Mouse (Mus musculus) kidney, adult 2 months (tissue): ENCODE measurements around the gene Gipc3. TPM values are rescaled to one million over a fixed set of nuclear protein-coding genes. Genes with fewer than 3 reads are reported as not detected.

Experiments
- DNase-seq: peaks from one replicate; pipeline ENCODE4 v3.0.0; 2021
- H3K27ac ChIP-seq: fragments of 200-500 bp; 2 replicates; pipeline ENCODE4 v1.5.1; 2012; ENCODE audit warnings: low read depth, low read length, control low read depth, inconsistent platforms; ENCODE audit not compliant: insufficient read depth
- H3K27me3 ChIP-seq: fragments of 200-500 bp; replicated peaks from 2 replicates; pipeline ENCODE4 v1.6.1; 2012; ENCODE audit warnings: mild to moderate bottlenecking, moderate library complexity, low read length, inconsistent platforms; ENCODE audit not compliant: control insufficient read depth, insufficient read depth
- H3K36me3 ChIP-seq: fragments of 200-500 bp; 2 replicates; pipeline ENCODE4 v1.6.1; 2012; ENCODE audit warnings: mild to moderate bottlenecking, moderate library complexity, low read length, inconsistent platforms; ENCODE audit not compliant: control insufficient read depth, insufficient read depth
- H3K4me1 ChIP-seq: fragments of 200-500 bp; 2 replicates; pipeline ENCODE4 v1.6.1; 2011; ENCODE audit warnings: low read length; ENCODE audit not compliant: control insufficient read depth, insufficient read depth
- H3K4me3 ChIP-seq: fragments of 200-500 bp; 2 replicates; pipeline ENCODE4 v1.5.1; 2011; ENCODE audit warnings: mild to moderate bottlenecking, low read depth, low read length, control low read depth; ENCODE audit not compliant: insufficient read depth
- CTCF ChIP-seq: fragments of 200-500 bp; conservative IDR thresholded peaks from 2 replicates; pipeline ENCODE4 v1.5.1; 2011; ENCODE audit warnings: low read depth, mild to moderate bottlenecking, control low read depth, low read length, moderate library complexity, mixed read lengths; ENCODE audit not compliant: insufficient read depth, insufficient read length
- POLR2A ChIP-seq: fragments of 200-500 bp; IDR thresholded peaks from one replicate; pipeline ENCODE4 v1.6.1; 2011; ENCODE audit warnings: low read depth, low read length, control low read depth
- WGBS: fragments of 180-500 bp; shearing (Covaris S2); methylation state at CpG from one replicate; pipeline ENCODE4 v1.1.7; 2018; 5-methylcytosine and 5-hydroxymethylcytosine counted together
- polyA plus RNA-seq: library from polyadenylated mRNA; depleted of rRNA; stranded (reverse); fragments of >200 nt; gene quantifications from 2 replicates; pipeline ENCODE4 v1.2.3, GENCODE M21; 2012

The Gipc3 gene
- polyA plus RNA-seq, 1 experiment: 1.5 TPM

- no peak for DNase-seq
Observed at GRCm38 (mm10) chr10:81379183-81379553, 36.1 kb upstream of the Gipc3 start.

DNA sequence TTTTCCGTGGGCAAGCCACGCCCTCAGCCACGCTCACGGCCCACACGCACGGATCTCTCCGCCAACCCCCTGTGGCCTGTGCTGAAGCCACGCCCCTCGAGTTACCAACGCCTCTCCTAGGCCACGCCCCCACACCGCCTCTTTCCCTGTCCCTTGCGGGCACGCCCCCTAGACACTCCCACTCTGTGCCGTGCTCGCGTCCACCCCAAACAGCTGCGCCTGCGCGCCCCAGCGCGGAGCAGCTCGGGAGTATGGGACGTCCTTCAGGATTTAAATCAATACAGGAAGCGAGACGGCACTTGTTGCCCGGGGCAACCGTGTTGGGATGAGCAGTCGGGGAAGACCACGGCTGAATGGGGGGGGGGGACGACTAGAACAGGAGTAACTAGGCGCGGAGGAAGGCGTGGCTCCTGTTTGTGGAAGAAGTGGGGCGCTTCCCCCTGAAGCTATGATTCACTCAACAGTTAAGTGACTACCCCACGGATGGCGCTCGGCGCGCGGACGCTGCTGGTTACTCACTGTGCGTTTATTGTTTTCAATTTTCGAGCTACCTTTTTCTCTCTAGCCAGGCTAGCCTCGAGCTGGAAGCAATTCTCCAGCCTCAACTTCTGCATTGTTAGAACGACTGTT lies 35.6 kb upstream of the Gipc3 start:
- Histone ChIP-seq H3K4me1 (peaks cover 16% of the 10 kb centered on the region; the same call in 1 of the 2 replicates), H3K4me3 (peak overlapping the region; percentile 49), H3K27ac (no peak overlapping the region; the same call in 1 of the 2 replicates), H3K27me3 (no peaks in the 10 kb centered on the region), H3K36me3 (no peaks in the 10 kb centered on the region)
- TF ChIP-seq CTCF: no peak
- peak; percentile 100 for DNase-seq
- under 1% methylated on average over 46 of the region's 46 CpGs for WGBS

More at GRCm38 (mm10) chr10:81379183-81379553, 36.1 kb upstream of the Gipc3 start:
- TF ChIP-seq CTCF (no peak), POLR2A (no peak)
- Histone ChIP-seq H3K4me3 (peak overlapping the region; percentile 49; the same call in 1 of the 2 replicates), H3K36me3 (no peaks in the 10 kb centered on the region), H3K27me3 (no peaks in the 10 kb centered on the region), H3K27ac (no peak overlapping the region), H3K4me1 (peaks cover 16% of the 10 kb centered on the region; the same call in 1 of the 2 replicates)
- WGBS: 57% methylated on average over 3 of the region's 3 CpGs

DNA sequence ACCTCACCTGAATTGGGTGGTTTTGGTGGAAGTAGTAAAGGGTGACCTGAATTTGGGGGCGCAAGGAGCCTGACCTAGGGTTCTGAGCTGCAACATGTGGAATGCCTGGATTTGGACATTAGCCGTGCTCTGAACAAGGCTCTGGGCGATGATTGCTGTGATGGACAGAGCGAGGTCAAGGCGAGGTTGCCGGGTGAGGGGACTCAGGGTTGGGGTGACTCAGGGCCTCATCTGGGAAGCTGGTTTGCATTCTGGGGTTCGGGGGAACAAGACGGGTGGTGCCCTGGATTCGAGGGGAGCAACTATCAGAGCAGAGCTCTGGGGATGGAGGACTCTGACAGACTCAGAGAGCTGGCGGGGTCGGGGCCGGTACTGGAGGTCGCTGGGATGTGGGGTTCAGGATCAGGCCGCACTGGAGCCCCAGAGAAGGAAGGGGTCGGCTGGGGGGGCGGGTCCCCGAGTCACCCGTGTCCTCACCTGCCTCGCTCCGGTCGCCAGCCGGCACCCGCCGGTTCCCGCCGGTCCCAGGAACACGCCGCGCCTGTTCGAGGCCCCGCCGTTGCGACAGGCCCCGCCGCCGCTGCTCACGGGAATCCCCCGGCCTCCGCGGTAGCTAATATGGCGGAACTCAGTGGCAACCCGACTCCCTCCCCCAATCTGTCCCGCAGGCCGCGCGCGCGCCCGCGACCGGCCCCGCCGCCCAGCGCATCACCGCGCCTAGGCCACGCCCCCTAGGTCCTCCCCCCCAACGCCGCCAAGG lies 34.9 kb upstream of the Gipc3 start, which contains the start of gene Fzr1:
Gene Fzr1, minus strand, starts transcription at position 724 of the 760 bp plus-strand sequence.
- no peaks in the 10 kb centered on the region for H3K36me3 ChIP-seq
- WGBS: 1% methylated on average over 51 of the region's 59 CpGs
- no peaks in the 10 kb centered on the region for H3K27me3 ChIP-seq
- TF ChIP-seq CTCF: no peak
- peak; percentile 25 for TF ChIP-seq POLR2A
- peaks cover 16% of the 10 kb centered on the region; the same call in 1 of the 2 replicates for H3K4me1 ChIP-seq
- peak within 1 kb of the TSS; percentile 26 for H3K27ac ChIP-seq
- peak within 1 kb of the TSS; percentile 79 for H3K4me3 ChIP-seq
- DNase-seq: no peak

DNA sequence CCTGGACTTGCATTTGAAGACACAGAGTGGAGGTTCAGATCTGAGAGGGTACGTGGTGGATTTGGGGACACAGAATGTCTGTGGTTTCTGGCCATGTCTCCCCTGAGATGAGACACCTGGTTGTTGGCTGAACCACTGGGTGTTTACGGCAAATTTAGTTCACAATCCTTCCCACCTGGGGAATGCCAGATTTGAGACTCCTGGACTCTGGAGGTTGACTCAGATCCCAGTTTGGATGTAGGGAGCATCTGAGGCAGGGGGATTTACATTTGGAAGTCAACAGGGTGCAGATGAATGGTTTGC lies 34.2 kb upstream of the Gipc3 start:
- Histone ChIP-seq H3K27ac (no peak overlapping the region), H3K4me1 (peaks cover 16% of the 10 kb centered on the region; the same call in 1 of the 2 replicates), H3K27me3 (no peaks in the 10 kb centered on the region), H3K4me3 (peak overlapping the region; percentile 79), H3K36me3 (no peaks in the 10 kb centered on the region)
- no peak for TF ChIP-seq CTCF
- TF ChIP-seq POLR2A: no peak
- 37% methylated on average over 2 of the region's 2 CpGs for WGBS
- no peak for DNase-seq

DNA sequence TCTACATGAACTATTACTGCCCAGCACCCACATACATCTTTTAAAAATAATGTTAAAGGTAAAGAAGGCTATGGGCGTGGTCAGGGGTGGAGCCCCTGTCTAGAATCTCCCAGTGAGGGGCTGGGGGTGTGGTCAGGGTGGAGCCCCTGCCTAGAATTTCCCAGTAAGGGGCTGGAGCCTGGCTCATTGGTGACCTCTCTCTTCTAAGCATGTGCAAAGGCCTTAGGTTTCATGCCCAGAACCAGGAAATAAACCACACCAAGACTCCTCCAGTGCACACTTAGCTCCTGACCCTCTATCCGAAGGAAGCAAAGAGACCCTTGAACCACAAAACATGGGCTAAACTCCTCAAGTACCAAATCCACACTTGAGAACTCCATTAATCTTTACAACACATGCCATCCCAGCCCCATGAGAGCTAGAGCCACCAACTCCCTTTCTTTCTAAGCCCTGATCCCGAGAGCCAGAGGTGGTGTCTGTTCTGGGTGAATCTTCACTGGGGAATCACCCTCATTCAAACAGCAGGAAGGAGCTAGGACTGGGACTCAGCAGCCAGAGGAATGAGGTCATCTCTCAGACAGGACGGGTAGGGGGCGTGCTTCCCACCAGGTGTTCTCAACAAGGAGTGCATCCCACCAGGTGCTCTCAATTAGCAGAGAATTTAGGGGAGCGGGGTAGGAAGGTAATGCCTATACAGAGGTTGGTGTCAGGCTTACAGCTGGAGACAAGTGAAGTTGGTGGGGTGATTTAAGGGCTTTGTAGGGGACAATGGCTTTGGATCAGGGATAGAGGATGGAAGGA lies 33.7 kb upstream of the Gipc3 start:
- Histone ChIP-seq H3K4me3 (no peak overlapping the region), H3K36me3 (no peaks in the 10 kb centered on the region), H3K27me3 (no peaks in the 10 kb centered on the region), H3K4me1 (peaks cover 16% of the 10 kb centered on the region; the same call in 1 of the 2 replicates), H3K27ac (no peak overlapping the region)
- no peak for TF ChIP-seq CTCF
- no peak for TF ChIP-seq POLR2A
- DNase-seq: no peak
- 37% methylated on average over 6 of the region's 6 CpGs for WGBS

DNA sequence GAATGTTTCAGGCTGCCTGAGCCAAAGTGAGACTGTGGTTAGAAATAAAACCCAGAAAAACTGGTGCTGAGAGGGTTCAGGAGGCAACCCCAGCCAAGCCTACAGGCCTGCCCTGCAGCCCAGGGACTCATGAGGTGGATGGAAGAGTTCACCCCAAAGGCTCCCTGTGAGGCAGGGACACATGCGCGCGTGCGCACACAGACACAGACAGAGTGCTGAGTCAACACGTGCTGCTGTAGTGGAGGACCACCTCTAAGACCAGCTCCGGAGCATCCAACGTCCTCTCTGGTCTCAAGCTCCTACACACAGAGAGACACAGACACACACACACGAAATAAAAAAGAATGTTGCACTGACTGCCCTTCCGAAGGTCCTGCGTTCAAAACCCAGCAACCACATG lies 32.3 kb upstream of the Gipc3 start:
- no peak for DNase-seq
- no peak overlapping the region for H3K27ac ChIP-seq
- peaks cover 16% of the 10 kb centered on the region; the same call in 1 of the 2 replicates for H3K4me1 ChIP-seq
- no peaks in the 10 kb centered on the region for H3K27me3 ChIP-seq
- TF ChIP-seq CTCF (no peak), POLR2A (no peak)
- no peaks in the 10 kb centered on the region for H3K36me3 ChIP-seq
- 96% methylated on average over 10 of the region's 10 CpGs for WGBS
- no peak overlapping the region for H3K4me3 ChIP-seq

GRCm38 (mm10) chr10:81367207-81367495 lies 24.1 kb upstream of the Gipc3 start:
- Histone ChIP-seq H3K36me3 (no peaks in the 10 kb centered on the region), H3K4me1 (no peaks in the 10 kb centered on the region), H3K27me3 (no peaks in the 10 kb centered on the region), H3K4me3 (no peak overlapping the region), H3K27ac (no peak overlapping the region)
- DNase-seq: no peak
- WGBS: 93% methylated on average over 6 of the region's 6 CpGs
- no peak for TF ChIP-seq CTCF
- TF ChIP-seq POLR2A: no peak
